Mouse (Mus musculus): ENCODE data around the gene Cenpx. TPM values are rescaled to one million over a fixed set of nuclear protein-coding genes. Genes with fewer than 3 reads are reported as not detected.

The Cenpx gene
- polyA plus RNA-seq, 1 experiment from 2014 or later = 106 TPM

- Histone ChIP-seq H3K27me3 (replicated peaks; ENCODE audit: control insufficient read depth, insufficient read depth, low read length) (no peaks in the 10 kb centered on the region; the same call in 1 of the 2 replicates), H3K9ac (ENCODE audit: low read depth, low read length) (no peak overlapping the region), H3K4me3 (ENCODE audit: low read length) (no peak overlapping the region), H3K4me1 (ENCODE audit: control insufficient read depth, insufficient read depth, low read depth, low read length) (peaks cover 12% of the 10 kb centered on the region), H3K9me3 (ENCODE audit: control insufficient read depth, low read length) (no peaks in the 10 kb centered on the region), H3K36me3 (ENCODE audit: control insufficient read depth, insufficient read depth, low read length) (peaks cover 7% of the 10 kb centered on the region), H3K27ac (ENCODE audit: low read depth, low read length) (no peak overlapping the region), H3K4me2 (ENCODE audit: low read length) (peak overlapping the region; percentile 91; the same call in 1 of the 2 replicates)
- WGBS = 60% methylated on average over 12 of the region's 12 CpGs
- ATAC-seq = no peak
These were observed 14.0 kb upstream of the Cenpx start for GRCm38 (mm10) chr11:120727564-120727963.

DNA sequence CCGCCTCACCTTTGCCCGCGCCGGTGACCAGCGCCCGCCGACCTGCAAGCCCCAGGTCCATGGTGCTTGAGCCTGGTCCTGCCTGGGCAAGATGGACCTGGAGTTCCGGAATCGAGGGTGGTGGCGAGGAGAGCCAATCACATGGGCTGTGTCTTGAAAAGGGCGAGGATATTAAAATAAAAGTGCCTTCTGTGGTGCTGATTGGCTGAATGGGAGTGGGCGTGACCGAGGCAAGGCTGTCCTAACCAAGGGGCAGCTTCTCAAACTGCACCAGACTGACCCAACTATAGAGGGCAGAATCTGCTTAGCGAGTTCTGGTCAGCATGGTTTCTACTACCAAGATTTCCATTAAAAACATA lies 13.6 kb upstream of the Cenpx start, which contains the start of gene Dcxr:
Dcxr (minus strand) TSS at position 113 of the 359 bp plus-strand sequence.
- no peaks in the 10 kb centered on the region; the same call in 1 of the 2 replicates for H3K27me3 ChIP-seq (replicated peaks; ENCODE audit: control insufficient read depth, insufficient read depth, low read length)
- H3K4me2 ChIP-seq (ENCODE audit: low read length) = peak within 1 kb of the TSS; percentile 91
- H3K9ac ChIP-seq (ENCODE audit: low read depth, low read length) = peak within 1 kb of the TSS; percentile 70
- peak; percentile 87 for ATAC-seq
- peaks cover 7% of the 10 kb centered on the region for H3K36me3 ChIP-seq (ENCODE audit: control insufficient read depth, insufficient read depth, low read length)
- H3K27ac ChIP-seq (ENCODE audit: low read depth, low read length) = no peak within 1 kb of the TSS
- peak within 1 kb of the TSS; percentile 57 for H3K4me3 ChIP-seq (ENCODE audit: low read length)
- WGBS = under 1% methylated on average over 14 of the region's 14 CpGs
- peaks cover 16% of the 10 kb centered on the region for H3K4me1 ChIP-seq (ENCODE audit: control insufficient read depth, insufficient read depth, low read depth, low read length)
- H3K9me3 ChIP-seq (ENCODE audit: control insufficient read depth, low read length) = no peaks in the 10 kb centered on the region

GRCm38 (mm10) chr11:120726243-120727168 lies 13.0 kb upstream of the Cenpx start:
- peak overlapping the region; percentile 91 for H3K4me2 ChIP-seq (ENCODE audit: low read length)
- H3K27me3 ChIP-seq (replicated peaks; ENCODE audit: control insufficient read depth, insufficient read depth, low read length) = no peaks in the 10 kb centered on the region; the same call in 1 of the 2 replicates
- H3K27ac ChIP-seq (ENCODE audit: low read depth, low read length) = no peak overlapping the region
- H3K9ac ChIP-seq (ENCODE audit: low read depth, low read length) = peak overlapping the region; percentile 70
- peak overlapping the region; percentile 57 for H3K4me3 ChIP-seq (ENCODE audit: low read length)
- peaks cover 7% of the 10 kb centered on the region for H3K36me3 ChIP-seq (ENCODE audit: control insufficient read depth, insufficient read depth, low read length)
- ATAC-seq = peak; percentile 43
- H3K4me1 ChIP-seq (ENCODE audit: control insufficient read depth, insufficient read depth, low read depth, low read length) = peaks cover 19% of the 10 kb centered on the region
- no peaks in the 10 kb centered on the region for H3K9me3 ChIP-seq (ENCODE audit: control insufficient read depth, low read length)
- WGBS = 16% methylated on average over 36 of the region's 36 CpGs

DNA sequence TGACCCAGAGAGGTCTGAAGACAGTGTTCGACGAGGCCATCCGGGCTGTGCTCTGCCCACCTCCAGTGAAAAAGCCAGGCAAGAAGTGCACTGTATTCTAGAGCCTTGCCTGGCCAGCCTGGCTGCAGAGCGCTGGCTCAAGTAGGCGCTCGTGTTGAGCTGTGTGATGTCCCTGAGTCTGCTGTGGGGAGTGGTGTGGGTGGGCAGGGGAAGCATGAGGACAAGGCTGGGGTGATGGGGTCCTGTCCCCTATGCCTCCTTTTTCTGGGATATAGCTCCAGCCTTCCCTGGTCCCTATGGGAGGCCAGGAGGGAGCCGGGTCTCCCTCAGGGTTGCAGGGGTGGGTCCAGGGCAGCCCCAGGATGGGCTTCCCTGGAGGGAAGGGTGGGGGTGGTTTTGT lies 10.0 kb upstream of the Cenpx start:
- 88% methylated on average over 6 of the region's 7 CpGs for WGBS
- no peaks in the 10 kb centered on the region for H3K27me3 ChIP-seq (replicated peaks; ENCODE audit: control insufficient read depth, insufficient read depth, low read length)
- peaks cover 23% of the 10 kb centered on the region for H3K4me1 ChIP-seq (ENCODE audit: control insufficient read depth, insufficient read depth, low read depth, low read length)
- H3K4me3 ChIP-seq (ENCODE audit: low read length) = no peak overlapping the region
- no peak overlapping the region for H3K27ac ChIP-seq (ENCODE audit: low read depth, low read length)
- ATAC-seq = no peak
- peaks cover 7% of the 10 kb centered on the region for H3K36me3 ChIP-seq (ENCODE audit: control insufficient read depth, insufficient read depth, low read length)
- H3K9ac ChIP-seq (ENCODE audit: low read depth, low read length) = no peak overlapping the region
- no peak overlapping the region for H3K4me2 ChIP-seq (ENCODE audit: low read length)
- H3K9me3 ChIP-seq (ENCODE audit: control insufficient read depth, low read length) = no peaks in the 10 kb centered on the region

- no peaks in the 10 kb centered on the region for H3K9me3 ChIP-seq (ENCODE audit: control insufficient read depth, low read length)
- peak overlapping the region; percentile 64 for H3K4me2 ChIP-seq (ENCODE audit: low read length)
- peaks cover 8% of the 10 kb centered on the region for H3K36me3 ChIP-seq (ENCODE audit: control insufficient read depth, insufficient read depth, low read length)
- WGBS = 90% methylated on average over 11 of the region's 11 CpGs
- H3K27me3 ChIP-seq (replicated peaks; ENCODE audit: control insufficient read depth, insufficient read depth, low read length) = no peaks in the 10 kb centered on the region
- H3K4me1 ChIP-seq (ENCODE audit: control insufficient read depth, insufficient read depth, low read depth, low read length) = peaks cover 23% of the 10 kb centered on the region
- H3K9ac ChIP-seq (ENCODE audit: low read depth, low read length) = peak overlapping the region; percentile 95; the same call in 1 of the 2 replicates
- ATAC-seq = no peak
- H3K27ac ChIP-seq (ENCODE audit: low read depth, low read length) = no peak overlapping the region
- peak overlapping the region; percentile 64 for H3K4me3 ChIP-seq (ENCODE audit: low read length)
These were observed 9.3 kb upstream of the Cenpx start for GRCm38 (mm10) chr11:120722761-120723382.

GRCm38 (mm10) chr11:120722067-120722630 lies 8.6 kb upstream of the Cenpx start:
- Histone ChIP-seq H3K4me2 (ENCODE audit: low read length) (peak overlapping the region; percentile 64), H3K9ac (ENCODE audit: low read depth, low read length) (peak overlapping the region; percentile 95), H3K36me3 (ENCODE audit: control insufficient read depth, insufficient read depth, low read length) (peaks cover 15% of the 10 kb centered on the region), H3K27ac (ENCODE audit: low read depth, low read length) (peak overlapping the region; percentile 82; the same call in 1 of the 2 replicates), H3K27me3 (replicated peaks; ENCODE audit: control insufficient read depth, insufficient read depth, low read length) (no peaks in the 10 kb centered on the region), H3K9me3 (ENCODE audit: control insufficient read depth, low read length) (no peaks in the 10 kb centered on the region), H3K4me1 (ENCODE audit: control insufficient read depth, insufficient read depth, low read depth, low read length) (peaks cover 23% of the 10 kb centered on the region), H3K4me3 (ENCODE audit: low read length) (peak overlapping the region; percentile 64)
- WGBS = 18% methylated on average over 21 of the region's 21 CpGs
- ATAC-seq = peak; percentile 8; the same call in 1 of the 2 replicates

DNA sequence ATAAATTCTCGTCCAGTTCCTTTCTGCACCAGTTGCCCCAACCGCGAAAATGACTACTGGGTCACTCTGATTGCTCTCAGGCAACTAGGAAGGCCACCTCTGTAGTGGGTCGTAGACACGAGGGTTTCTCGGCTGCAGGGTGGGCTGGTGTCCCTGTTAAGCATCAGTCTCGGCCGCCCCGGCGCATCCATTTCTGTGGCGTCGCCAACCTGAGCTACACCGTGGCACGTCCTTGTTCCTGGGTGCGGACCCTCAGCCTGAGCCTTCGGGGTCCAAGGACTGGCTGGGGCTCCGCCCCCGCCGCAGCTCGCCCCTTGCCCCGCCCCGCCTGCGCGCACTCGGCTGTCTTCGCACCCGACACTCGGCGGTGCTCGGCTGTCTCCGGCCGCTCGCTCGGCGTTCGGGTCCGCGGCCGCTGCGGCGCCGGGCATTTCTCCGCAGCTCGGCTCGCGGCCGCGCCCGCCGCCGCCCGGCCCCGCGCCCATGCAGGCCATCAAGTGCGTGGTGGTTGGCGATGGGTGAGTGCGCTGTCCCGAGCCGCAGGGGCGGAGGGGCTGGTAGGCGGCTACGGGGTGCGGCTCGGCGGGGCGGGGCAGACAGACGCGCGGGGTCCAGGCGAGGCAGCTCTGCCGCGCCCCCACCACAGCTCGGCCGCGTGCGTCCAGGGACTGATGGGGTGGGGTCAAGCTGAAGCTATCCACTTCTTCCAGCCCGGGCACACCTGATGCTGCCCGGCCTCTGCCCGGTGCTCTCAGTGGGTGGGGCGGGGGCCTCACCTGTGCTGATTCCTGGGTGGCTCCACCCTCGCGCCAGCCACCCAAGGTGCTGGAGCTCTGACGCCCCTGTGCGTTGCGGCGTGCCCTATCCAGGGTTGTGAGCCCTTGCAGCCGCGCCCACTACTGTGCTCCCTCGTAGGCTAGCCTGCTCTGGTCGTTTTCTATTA lies 7.9 kb upstream of the Cenpx start, which contains the start of gene Rac3:
Rac3 (plus strand) TSS at position 347 of the 943 bp plus-strand sequence.
- Histone ChIP-seq H3K4me1 (ENCODE audit: control insufficient read depth, insufficient read depth, low read depth, low read length) (peaks cover 16% of the 10 kb centered on the region), H3K4me3 (ENCODE audit: low read length) (peak within 1 kb of the TSS; percentile 64), H3K36me3 (ENCODE audit: control insufficient read depth, insufficient read depth, low read length) (peaks cover 18% of the 10 kb centered on the region), H3K27ac (ENCODE audit: low read depth, low read length) (peak within 1 kb of the TSS; percentile 82), H3K27me3 (replicated peaks; ENCODE audit: control insufficient read depth, insufficient read depth, low read length) (no peaks in the 10 kb centered on the region), H3K9me3 (ENCODE audit: control insufficient read depth, low read length) (no peaks in the 10 kb centered on the region), H3K9ac (ENCODE audit: low read depth, low read length) (peak within 1 kb of the TSS; percentile 95), H3K4me2 (ENCODE audit: low read length) (peak within 1 kb of the TSS; percentile 64)
- WGBS = under 1% methylated on average over 70 of the region's 90 CpGs
- peak; percentile 90 for ATAC-seq

- peaks cover 14% of the 10 kb centered on the region for H3K4me1 ChIP-seq (ENCODE audit: control insufficient read depth, insufficient read depth, low read depth, low read length)
- H3K9ac ChIP-seq (ENCODE audit: low read depth, low read length) = peak overlapping the region; percentile 95
- no peaks in the 10 kb centered on the region for H3K9me3 ChIP-seq (ENCODE audit: control insufficient read depth, low read length)
- peak overlapping the region; percentile 64 for H3K4me2 ChIP-seq (ENCODE audit: low read length)
- H3K27me3 ChIP-seq (replicated peaks; ENCODE audit: control insufficient read depth, insufficient read depth, low read length) = no peaks in the 10 kb centered on the region
- H3K27ac ChIP-seq (ENCODE audit: low read depth, low read length) = peak overlapping the region; percentile 82
- H3K4me3 ChIP-seq (ENCODE audit: low read length) = peak overlapping the region; percentile 64
- ATAC-seq = 0 out of 2 replicates have a peak, but pooled peaks have one; percentile 9
- WGBS = 11% methylated on average over 17 of the region's 17 CpGs
- H3K36me3 ChIP-seq (ENCODE audit: control insufficient read depth, insufficient read depth, low read length) = peaks cover 14% of the 10 kb centered on the region
These were observed 6.9 kb upstream of the Cenpx start for GRCm38 (mm10) chr11:120720450-120720849.
